In the genomic region with DNA sequence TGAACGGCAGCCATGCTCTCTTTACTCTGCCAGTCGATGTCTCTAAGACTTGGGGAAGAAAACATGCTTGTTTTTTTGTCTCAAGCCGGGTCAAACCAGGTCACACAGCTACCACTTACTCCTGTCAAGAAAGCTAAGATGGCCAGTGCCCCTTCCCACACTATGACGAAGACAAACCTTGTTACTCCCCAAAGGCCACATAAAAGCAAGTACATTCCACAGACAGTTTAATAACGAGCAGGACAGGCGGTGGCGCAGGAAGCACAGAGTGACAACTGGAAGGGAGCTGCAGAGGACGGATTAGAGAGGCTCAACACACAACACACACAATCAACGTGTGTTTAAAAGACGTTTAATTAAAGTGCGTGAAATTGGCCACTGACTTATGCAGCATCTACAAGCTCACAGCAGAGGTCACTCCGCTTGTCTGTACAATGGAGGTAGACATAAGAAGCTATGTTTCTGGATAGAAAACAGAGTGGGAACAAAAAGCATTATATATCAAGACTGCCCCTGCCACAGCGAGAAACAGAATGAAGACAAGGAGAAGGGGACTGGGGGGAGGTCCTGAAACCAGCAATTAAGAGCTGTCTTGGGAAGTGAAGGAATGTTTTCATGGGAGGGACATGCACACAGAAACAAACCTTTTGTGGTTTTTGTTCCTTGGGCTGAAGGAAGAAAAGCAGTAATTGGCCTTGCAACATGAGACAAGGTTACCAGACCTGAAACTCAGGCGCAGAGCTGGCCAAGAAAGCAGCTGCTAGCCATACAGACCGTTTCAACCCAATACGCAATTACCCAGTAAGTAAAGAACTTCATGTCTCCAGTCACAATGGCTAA, we compare ENCODE assay signal across 10 mouse cellular contexts.
DNase-seq lines count a peak whose midpoint lies in the region; ATAC-seq lines count a peak whose summit lies in the region.
"Had no signal": no experiment of that assay in that cellular context is flagged by ENCODE, and none has a peak within 500 bp of the region (broad histone marks: within the 10 kb centered on the region; RNA-seq: fewer than 3 reads in every experiment).

No protein-coding gene starts in this region.

- peak; percentile 41; the same call in 1 of the 2 replicates for ATAC-seq in frontal cortex, adult (ENCODE audit: low TSS enrichment)
- ATAC-seq in hindbrain, embryonic 15.5 days (ENCODE audit: low FRiP score, low read depth) = peak; percentile 65
- ATAC-seq: intestine, embryonic 15.5 days had no signal

- peak overlapping the region; percentile 22; the same call in 1 of the 2 replicates for H3K27ac ChIP-seq in hindbrain, embryonic 15.5 days (replicated peaks)
- H3K27ac ChIP-seq: intestine, embryonic 15.5 days had no signal

- H3K4me2 ChIP-seq in hindbrain, embryonic 15.5 days = no peak overlapping the region
- H3K4me2 ChIP-seq: intestine, embryonic 15.5 days had no signal

- H3K27me3 ChIP-seq in hindbrain, embryonic 15.5 days = no peaks in the 10 kb centered on the region
- H3K27me3 ChIP-seq: intestine, embryonic 15.5 days had no signal

- H3K36me3 ChIP-seq in hindbrain, embryonic 15.5 days = no peaks in the 10 kb centered on the region
- H3K36me3 ChIP-seq: intestine, embryonic 15.5 days had no signal

- no peak overlapping the region for H3K9ac ChIP-seq in hindbrain, embryonic 15.5 days
- H3K9ac ChIP-seq: intestine, embryonic 15.5 days had no signal

- no peak overlapping the region for H3K4me3 ChIP-seq in hindbrain, embryonic 15.5 days
- H3K4me3 ChIP-seq: intestine, embryonic 15.5 days had no signal

- H3K4me1 ChIP-seq in hindbrain, embryonic 15.5 days (replicated peaks) = peaks cover 8% of the 10 kb centered on the region
- H3K4me1 ChIP-seq: intestine, embryonic 15.5 days had no signal

- WGBS in hindbrain, embryonic 15.5 days = 26% methylated on average over 16 of the region's 16 CpGs

- H3K9me3 ChIP-seq in hindbrain, embryonic 15.5 days = no peaks in the 10 kb centered on the region
- H3K9me3 ChIP-seq: intestine, embryonic 15.5 days had no signal

- no peak for DNase-seq in frontal cortex, postnatal 14 days (ENCODE audit: low spot score in 2 of 2)
- DNase-seq in embryo, embryonic 9.5 days (ENCODE audit: extremely low spot score) = peak; percentile 34
- peak; percentile 26 for DNase-seq in mesoderm, embryonic 11.5 days (ENCODE audit: low read depth, low spot score)
- no peak for DNase-seq in ovary, postnatal 10 days (ENCODE audit: low spot score)
- no peak for DNase-seq in urinary bladder, postnatal 14 days (ENCODE audit: low spot score)
- no peak for DNase-seq in gastrocnemius, postnatal 36 days
- DNase-seq: cerebellum, adult 11-12 months had no signal

- intact Hi-C loops in gastrocnemius, postnatal 36 days (cut with DNase I) = no loop called here

Comparison
In these comparisons a context has a peak if more than half of its experiments do, and no peak if none do; other contexts are left out.
1. DNase-seq: peak in embryo, embryonic 9.5 days (single experiment) and mesoderm, embryonic 11.5 days (single experiment); none in frontal cortex, postnatal 14 days (0 of 2), ovary, postnatal 10 days (single experiment), urinary bladder, postnatal 14 days (single experiment) and gastrocnemius, postnatal 36 days (0 of 2).